Comparison of ENCODE assay signal across 7 mouse cellular contexts in genomic region chr5:116023821-116024284, GRCm38 (mm10). TPM values are rescaled to one million over a fixed set of nuclear protein-coding genes. Genes with fewer than 3 reads are reported as not detected.
DNase-seq lines count a peak whose midpoint lies in the region; ATAC-seq and TF ChIP-seq lines count a peak whose summit lies in the region.

No protein-coding gene starts in this region.

- peak overlapping the region; percentile 82 for H3K4me2 ChIP-seq in limb, embryonic 12.5 days

- peaks cover 91% of the 10 kb centered on the region for H3K4me1 ChIP-seq in megakaryocyte, embryonic 14.5 days
- H3K4me1 ChIP-seq in embryonic fibroblast, embryonic 13.5 days (ENCODE audit: control insufficient read depth, insufficient read depth, low read length): no peaks in the 10 kb centered on the region
- peaks cover 17% of the 10 kb centered on the region for H3K4me1 ChIP-seq in limb, embryonic 12.5 days (replicated peaks)
- peaks cover 9% of the 10 kb centered on the region; the same call in 1 of the 2 replicates for H3K4me1 ChIP-seq in olfactory bulb, adult 2 months (ENCODE audit: control insufficient read depth, insufficient read depth, low read length)

- H3K9me3 ChIP-seq in megakaryocyte, embryonic 14.5 days: no peaks in the 10 kb centered on the region
- no peaks in the 10 kb centered on the region for H3K9me3 ChIP-seq in limb, embryonic 12.5 days

- no peak for TF ChIP-seq POLR2A in embryonic fibroblast, embryonic 13.5 days (IDR thresholded peaks at IDR 0.05; ENCODE audit: low read depth, low read length)
- TF ChIP-seq POLR2A in olfactory bulb, adult 2 months (IDR thresholded peaks at IDR 0.05; ENCODE audit: insufficient read depth, low read depth, low read length): no peak

- no peaks in the 10 kb centered on the region for H3K27me3 ChIP-seq in megakaryocyte, embryonic 14.5 days (replicated peaks)
- H3K27me3 ChIP-seq in limb, embryonic 12.5 days: no peaks in the 10 kb centered on the region

- peak overlapping the region; percentile 85 for H3K9ac ChIP-seq in limb, embryonic 12.5 days (replicated peaks)

- peaks cover 54% of the 10 kb centered on the region for H3K36me3 ChIP-seq in megakaryocyte, embryonic 14.5 days (replicated peaks; ENCODE audit: low read length)
- H3K36me3 ChIP-seq in limb, embryonic 12.5 days: peaks cover 37% of the 10 kb centered on the region

- peak overlapping the region; percentile 95 for H3K4me3 ChIP-seq in megakaryocyte, embryonic 14.5 days (replicated peaks)
- peak overlapping the region; percentile 94 for H3K4me3 ChIP-seq in embryonic fibroblast, embryonic 13.5 days (ENCODE audit: insufficient read depth, low read length)
- H3K4me3 ChIP-seq in limb, embryonic 12.5 days (replicated peaks): peak overlapping the region; percentile 79
- H3K4me3 ChIP-seq in olfactory bulb, adult 2 months (ENCODE audit: insufficient read depth, low read depth, low read length): peak overlapping the region; percentile 68

- no peak for TF ChIP-seq CTCF in embryonic fibroblast, embryonic 13.5 days (IDR thresholded peaks at IDR 0.05; ENCODE audit: borderline replicate concordance, insufficient read depth, low read length)
- TF ChIP-seq CTCF in olfactory bulb, adult 2 months (IDR thresholded peaks at IDR 0.05; ENCODE audit: insufficient read depth, low read depth, low read length): no peak

- no peak for ATAC-seq in megakaryocyte, adult 5-6 weeks (ENCODE audit: poor library complexity, severe bottlenecking)
- ATAC-seq in limb, embryonic 12.5 days (ENCODE audit: insufficient number of reproducible peaks, insufficient read depth, low FRiP score, low TSS enrichment, low read depth): peak; percentile 59

- H3K27ac ChIP-seq in embryonic fibroblast, embryonic 13.5 days (ENCODE audit: insufficient read depth, low read length): peak overlapping the region; percentile 59
- peak overlapping the region; percentile 91 for H3K27ac ChIP-seq in limb, embryonic 12.5 days
- no peak overlapping the region for H3K27ac ChIP-seq in olfactory bulb, adult 2 months (ENCODE audit: insufficient read depth, low read depth, low read length)

- under 1% methylated on average over 28 of the region's 28 CpGs for WGBS in limb, embryonic 12.5 days
- under 1% methylated on average over 28 of the region's 28 CpGs for WGBS in olfactory bulb, adult 2 months

- no peak for DNase-seq in adrenal gland, adult 2 months
- no peak for DNase-seq in urinary bladder, postnatal 10 days (ENCODE audit: low spot score)

RNA-seq across cellular contexts. Expression of gene Prkab1, which starts 0.5 kb away (rescaled TPM):
- polyA plus RNA-seq in megakaryocyte, embryonic 14.5 days (2012; ENCODE audit: insufficient read depth, low replicate concordance): 140 and 185 TPM in 2 replicates
- total RNA-seq in megakaryocyte, adult 5-6 weeks (2015): 56.7 and 62.7 TPM in 2 replicates
- 27.1 and 29.2 TPM in 2 replicates for total RNA-seq in megakaryocyte, adult 5-6 weeks (2017)
- 27.4 and 36.1 TPM in 2 replicates for polyA plus RNA-seq in embryonic fibroblast, embryonic 13.5 days (2011; ENCODE audit: insufficient read length, low read depth, missing spikeins)
- 72.4 and 77.0 TPM in 2 replicates for polyA plus RNA-seq in limb, embryonic 12.5 days (2016; fragmentation: Nextera tagmentation; extraction: Ambion mirVana)
- not detected in 2 replicates for polyA plus RNA-seq in olfactory bulb, adult 2 months (2012; ENCODE audit: insufficient read depth, insufficient read length, low replicate concordance, missing spikeins)
- total RNA-seq in adrenal gland, adult 2 months (2021): 10 to 100 TPM; 60.7 to 90.8 TPM
- polyA plus RNA-seq in adrenal gland, adult 2 months (2012; rRNA removed): 118 and 163 TPM in 2 replicates

RNA-seq across cellular contexts. Expression of gene Tmem233, which starts 59.2 kb away (rescaled TPM):
- not detected in 2 replicates for polyA plus RNA-seq in megakaryocyte, embryonic 14.5 days (2012; ENCODE audit: insufficient read depth, low replicate concordance)
- total RNA-seq in megakaryocyte, adult 5-6 weeks (2015): not detected in 2 replicates
- not detected in 2 replicates for total RNA-seq in megakaryocyte, adult 5-6 weeks (2017)
- not detected in 2 replicates for polyA plus RNA-seq in embryonic fibroblast, embryonic 13.5 days (2011; ENCODE audit: insufficient read length, low read depth, missing spikeins)
- not detected in 2 replicates for polyA plus RNA-seq in limb, embryonic 12.5 days (2016; fragmentation: Nextera tagmentation; extraction: Ambion mirVana)
- not detected in 2 replicates for polyA plus RNA-seq in olfactory bulb, adult 2 months (2012; ENCODE audit: insufficient read depth, insufficient read length, low replicate concordance, missing spikeins)
- not detected for total RNA-seq in adrenal gland, adult 2 months (2021)
- polyA plus RNA-seq in adrenal gland, adult 2 months (2012; rRNA removed): not detected in 2 replicates
